Mouse (Mus musculus) hindlimb bud, embryonic 11.5 days (tissue): Measurements from ENCODE around the gene Srcin1.

Experiments
- DNase-seq: peaks from one replicate; pipeline ENCODE4 v3.0.0-alpha.2; 2012; ENCODE audit warnings: low read depth, low spot score; ENCODE audit errors: extremely low spot score

Gene Srcin1

DNA sequence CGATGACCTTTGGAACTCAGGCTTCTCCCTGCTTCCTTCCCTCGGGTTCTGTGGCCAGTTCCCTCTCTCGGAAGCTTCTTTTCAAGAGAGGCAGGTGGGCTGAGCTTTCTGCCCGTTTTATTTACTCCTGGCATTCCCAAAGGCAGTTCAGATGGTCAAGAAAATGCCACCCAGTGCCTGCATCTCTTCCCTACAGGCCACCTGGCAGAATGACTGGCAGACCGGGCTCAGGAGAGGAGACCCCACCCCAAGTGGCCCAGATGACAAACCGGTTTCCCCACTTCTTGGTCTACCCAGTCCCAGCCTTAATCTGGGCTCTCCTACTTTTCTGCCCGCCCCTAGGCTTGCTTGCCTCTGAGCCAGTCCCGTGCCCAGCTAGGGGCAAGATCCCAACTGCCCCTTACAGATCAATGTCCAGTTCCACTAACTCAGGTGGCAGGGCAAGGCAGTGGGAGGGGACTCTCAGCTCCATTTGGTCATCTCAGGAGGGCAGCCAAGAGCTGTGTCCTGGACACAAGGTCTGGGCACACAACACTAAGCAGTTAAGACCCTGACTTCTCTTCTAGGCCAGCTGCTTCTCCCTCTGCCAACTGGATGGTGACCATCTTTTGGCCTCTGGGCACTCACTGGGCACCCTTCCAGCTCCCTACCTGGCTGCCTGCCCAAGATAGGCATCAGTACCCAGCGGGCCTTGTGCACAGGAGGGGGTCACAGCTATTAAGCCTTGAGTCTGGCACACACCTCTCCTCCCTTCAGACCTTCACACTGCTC is at the start of gene Srcin1:
Gene Srcin1 (minus strand): TSS at position 51 of the 771 bp plus-strand sequence.
- DNase-seq: no peak

DNA sequence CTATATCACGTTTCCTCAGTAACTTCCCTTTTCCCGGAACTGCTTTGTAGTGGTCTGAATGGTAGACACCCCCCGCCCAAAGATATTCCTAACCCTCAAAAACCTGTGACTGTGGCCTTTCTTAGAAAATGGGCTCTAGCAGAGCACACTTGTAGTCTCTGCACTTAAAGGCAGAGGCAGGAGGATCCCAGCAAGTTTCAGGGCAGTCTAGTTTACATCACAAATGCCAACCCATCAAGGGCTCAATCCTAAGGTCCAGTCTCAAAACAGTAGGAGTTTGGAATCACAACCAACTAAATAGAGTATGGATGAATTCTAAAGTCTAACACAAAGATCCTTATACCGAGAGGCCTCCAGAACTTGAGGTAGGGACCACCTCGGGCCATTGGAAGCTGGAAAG is 49.6 kb upstream of the Srcin1 start:
- DNase-seq: no peak

DNA sequence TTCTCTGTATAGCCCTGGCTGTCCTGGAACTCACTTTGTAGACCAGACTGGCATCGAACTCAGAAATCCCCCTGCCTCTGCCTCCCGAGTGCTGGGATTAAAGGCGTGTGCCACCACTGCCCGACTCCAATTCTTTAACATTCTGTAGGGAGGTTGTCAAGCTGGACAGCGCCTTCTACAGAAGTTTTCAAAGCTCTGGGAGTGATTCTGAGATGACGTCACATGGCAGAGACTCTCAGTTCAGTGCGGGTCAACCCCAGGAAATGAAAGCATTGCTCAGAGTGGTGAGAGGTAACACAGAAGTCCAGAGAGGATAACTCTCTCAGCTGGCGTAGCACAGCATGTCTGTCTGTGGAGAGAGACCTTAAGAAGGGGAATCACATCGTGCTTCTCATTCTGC is 47.2 kb upstream of the Srcin1 start:
- no peak for DNase-seq

DNA sequence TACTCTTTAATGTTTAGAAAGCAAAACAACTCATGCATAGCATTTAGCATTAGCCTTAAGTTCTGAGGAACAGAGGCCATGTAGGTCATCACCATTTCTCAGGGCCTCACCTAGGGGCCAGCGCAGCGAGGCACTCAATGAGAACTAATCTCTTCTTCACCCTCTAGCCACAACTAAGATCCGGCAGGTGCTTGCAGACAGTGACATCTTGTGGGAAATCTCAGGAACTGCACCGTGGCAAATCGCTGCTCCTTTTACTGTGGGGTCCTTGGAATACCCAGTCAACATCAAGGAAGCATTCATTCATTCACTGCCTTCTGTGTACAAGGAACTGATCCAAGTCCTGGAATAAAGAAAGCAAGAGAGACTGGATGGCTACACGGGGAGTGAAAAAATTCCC is 46.5 kb upstream of the Srcin1 start:
- peak; percentile 76 for DNase-seq

DNA sequence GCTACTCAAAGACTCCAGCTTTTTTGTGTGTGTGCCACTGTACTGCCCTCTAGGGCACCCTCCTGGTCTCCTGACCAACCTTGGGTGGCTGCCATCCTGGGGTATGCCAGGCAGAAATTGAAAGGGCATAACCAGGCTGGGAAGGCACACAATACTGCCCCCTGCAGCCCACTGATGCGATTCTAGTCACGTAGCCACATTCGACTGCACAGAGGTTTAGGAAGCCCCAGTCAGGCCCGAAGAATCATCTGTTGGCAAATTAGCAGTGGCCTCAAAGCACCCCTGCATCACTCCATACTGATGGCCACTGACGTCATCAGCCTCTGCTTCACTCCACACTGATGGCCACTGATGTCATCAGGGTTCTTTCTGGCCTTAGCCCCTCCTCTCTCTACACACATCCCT is 43.4 kb upstream of the Srcin1 start:
- DNase-seq: no peak

DNA sequence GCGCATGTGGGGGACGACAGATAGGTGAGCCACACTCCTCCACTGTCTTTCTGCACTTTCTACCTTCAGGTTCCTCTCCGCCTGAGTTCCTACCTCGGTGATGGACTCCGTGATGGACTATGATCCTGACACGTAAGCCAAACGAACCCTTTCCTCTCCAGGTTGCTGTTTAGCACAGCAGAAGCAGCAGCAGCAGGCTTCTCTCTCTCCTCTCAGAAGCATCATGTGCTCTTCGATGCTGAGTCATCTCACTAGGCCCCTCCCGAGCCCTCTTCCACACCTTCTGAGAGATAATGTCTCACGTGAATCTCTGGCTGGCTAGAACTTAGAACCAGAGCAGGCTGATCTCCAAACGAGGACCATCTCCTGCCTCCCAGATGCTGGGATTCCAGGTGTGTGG is 42.4 kb upstream of the Srcin1 start:
- DNase-seq: no peak

DNA sequence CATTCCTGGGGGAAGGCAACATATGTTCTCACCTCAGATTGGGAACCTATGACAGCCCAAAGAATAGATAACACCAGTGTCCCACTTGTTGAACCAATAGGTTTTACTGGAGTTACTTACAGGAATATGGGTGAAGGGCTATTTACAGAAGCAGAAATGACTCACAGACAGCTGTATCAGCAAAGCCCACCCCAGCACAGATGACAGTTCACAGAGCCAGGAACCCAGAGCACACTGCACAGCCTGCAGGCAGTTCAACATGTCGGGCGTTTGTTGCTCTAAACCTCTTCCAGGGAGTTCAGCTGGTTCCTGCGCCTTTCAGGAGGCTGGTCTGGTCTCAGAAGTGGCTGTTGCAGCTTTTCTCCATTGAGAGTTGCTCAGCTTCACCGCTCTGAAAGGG is 39.3 kb upstream of the Srcin1 start:
- DNase-seq: no peak

DNA sequence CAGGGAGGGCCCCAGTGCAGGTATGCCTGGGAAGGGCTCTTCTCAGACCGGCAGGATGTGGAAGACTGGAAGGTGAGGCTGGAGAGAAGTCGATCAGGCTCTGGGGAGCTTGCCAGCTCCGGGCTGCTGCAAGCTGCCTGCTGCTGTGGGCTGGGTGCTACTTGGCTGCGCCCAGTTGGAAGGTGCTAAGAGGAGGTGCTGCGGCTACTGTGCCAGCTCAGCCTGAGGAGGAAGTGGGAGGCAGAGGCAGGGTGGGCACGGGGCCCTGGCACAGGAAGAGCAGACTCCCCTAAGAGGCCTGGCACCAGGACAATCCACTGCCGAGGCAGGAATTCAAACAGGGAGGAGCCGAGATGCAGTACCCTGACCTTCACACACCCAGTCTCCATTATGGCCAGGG is 35.1 kb upstream of the Srcin1 start:
- DNase-seq: no peak

DNA sequence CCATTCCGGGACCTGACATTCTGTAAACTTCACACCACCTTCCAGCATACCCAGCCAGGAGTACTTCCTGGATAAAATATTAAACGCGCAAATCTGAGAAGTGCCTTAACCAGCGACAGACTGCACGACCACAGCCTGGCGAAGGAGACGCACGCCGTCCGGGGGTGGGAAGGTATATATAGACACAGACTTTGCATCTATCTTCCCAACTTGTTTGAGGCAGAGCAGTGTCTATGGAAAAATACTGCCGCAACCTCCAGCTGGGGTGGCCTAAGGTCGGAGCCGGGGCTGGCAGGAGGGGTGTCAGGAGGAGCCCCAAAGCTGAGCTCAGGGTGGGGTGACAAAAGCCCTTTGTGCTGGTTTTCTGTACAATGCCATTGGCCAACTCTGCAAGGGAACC is 33.8 kb upstream of the Srcin1 start:
- DNase-seq: no peak

DNA sequence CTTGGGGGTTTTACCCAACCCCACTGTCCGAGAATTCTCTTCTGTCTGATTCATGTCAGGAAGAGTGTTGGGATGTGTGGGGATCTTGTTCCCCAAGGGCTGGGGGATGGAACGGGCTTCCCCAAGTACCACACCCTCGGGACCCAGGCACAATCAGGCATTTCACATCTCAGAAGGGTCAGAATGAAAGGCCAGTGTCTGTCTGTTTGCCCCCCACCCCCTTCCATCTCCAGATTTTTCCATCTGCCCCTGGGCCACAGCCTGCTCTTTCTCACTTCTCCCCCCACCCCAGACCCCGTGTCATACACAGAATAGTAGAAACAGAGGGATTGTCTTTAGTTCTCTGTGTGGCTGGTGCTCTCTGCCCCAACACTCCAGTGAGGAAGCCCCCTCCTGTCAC is 32.9 kb upstream of the Srcin1 start:
- DNase-seq: no peak

DNA sequence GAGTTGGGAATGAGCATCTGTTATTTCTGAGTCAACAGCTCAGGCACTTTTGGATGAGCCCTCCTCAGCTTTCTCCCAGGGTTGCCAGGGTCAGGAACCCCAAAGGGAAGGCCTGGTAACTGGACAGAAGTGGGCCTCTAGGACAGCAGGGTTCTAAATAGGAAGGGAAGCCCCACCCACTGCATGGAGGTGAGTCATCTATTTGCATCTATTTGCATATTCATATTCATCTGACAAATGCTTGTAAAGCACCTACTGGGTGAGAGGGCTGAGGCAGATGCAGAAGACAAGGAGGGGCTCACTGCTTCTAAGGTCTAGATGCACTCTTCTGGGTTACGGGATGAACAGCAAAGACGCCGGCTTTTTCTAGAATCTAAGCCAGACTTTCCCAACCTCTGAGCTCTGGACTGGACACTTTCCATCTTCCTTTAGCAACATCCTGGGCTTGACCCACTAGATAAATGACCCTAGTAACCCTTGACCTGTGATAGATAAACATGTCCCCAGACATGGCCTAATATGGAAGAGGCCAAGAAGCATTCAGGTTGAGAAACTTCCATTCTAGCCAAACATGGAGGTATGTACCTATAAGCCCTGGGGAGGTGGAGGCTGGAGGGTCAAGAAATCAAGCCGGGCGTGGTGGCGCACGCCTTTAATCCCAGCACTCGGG is 31.2 kb upstream of the Srcin1 start:
- no peak for DNase-seq

DNA sequence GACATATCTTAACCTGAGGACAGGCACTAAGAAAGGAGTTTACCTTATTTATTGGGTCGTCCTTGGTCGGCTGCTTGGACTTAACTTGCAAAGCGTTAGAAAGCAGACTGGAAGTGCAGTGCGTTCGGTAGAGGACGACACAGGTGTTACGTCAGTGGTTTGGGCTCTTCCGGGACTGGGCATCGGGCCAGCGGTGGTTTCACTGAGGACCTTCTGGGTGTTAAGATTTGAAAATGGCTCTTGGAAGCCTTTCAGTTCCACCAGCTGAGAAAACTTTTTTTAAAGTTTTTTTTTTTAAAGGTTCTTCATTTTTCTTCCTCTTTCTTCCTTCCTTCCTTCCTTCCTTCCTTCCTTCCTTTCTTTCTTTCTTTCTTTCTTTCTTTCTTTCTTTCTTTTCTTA is 27.9 kb upstream of the Srcin1 start:
- no peak for DNase-seq

DNA sequence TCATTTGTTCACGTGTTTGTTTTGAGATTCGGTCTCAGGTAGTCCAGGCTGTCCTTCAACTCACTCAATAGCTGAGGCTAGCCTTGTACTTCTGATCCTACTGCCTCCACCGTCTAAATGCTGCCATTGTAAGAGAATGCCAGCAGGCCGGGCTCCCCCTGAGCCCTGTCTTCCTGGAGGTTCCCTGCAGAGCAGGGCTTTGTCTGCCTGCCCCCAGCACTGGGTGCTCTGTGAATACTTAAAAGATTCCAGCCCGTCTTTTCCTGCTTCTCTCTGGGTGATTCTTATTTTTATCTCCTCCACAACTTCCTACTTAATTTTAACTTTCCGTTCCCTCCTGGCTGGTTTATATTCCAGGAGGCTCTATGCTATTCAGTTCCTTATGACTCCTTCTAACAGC is 26.2 kb upstream of the Srcin1 start:
- DNase-seq: no peak

DNA sequence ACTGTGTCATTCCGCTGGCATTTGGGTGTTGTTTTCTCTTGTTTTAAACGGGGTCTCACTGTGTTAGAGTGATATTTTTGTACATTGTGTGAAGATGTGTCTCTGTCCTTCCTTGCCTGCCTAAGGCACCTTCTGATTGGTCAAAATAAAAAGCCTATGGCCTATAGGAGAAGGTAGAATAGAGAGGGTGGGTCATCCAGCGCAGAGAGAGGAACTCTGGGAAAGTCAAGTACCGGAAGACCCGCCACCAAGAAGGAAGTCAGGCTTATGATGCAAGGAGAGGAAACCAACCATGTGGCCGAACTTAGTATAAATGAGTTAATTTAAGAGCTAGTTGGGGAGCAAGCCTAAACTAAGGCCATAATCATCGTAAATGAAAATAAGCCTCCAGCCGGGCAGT is 23.1 kb upstream of the Srcin1 start:
- no peak for DNase-seq

DNA sequence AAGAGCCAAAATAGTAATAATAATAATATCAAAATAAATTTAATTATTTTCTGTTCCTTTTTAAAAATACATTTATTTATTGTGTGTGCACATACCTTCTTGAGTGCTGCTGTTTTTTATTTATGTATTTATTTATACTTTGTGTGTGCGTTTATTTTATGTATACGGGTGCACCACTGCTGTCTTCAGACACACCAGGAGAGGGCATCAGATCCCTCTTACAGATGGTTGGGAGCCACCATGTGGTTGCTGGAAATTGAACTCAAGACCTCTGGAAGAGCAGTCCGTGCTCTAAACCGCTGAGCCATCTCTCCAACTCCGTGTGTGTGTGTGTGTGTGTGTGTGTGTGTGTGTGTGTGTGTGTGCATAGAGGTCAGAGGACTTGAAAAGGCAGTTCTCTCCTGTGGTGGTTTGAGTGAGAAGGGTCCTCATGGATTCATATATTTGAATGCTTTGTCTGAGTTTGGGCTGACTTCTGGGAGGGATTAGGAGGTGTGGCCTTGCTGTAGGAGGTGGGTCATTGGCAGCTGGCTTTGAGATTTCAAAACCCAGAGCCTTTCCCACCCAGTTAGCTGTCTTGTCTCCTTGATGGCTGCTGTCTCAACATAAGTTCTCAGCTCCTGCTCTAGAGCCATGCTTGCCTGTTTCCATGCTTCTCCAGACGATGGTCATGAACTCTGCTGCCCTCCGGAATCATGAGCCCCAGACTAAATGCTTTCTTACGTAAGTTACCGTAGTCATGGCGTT is 22.1 kb upstream of the Srcin1 start:
- DNase-seq: no peak

DNA sequence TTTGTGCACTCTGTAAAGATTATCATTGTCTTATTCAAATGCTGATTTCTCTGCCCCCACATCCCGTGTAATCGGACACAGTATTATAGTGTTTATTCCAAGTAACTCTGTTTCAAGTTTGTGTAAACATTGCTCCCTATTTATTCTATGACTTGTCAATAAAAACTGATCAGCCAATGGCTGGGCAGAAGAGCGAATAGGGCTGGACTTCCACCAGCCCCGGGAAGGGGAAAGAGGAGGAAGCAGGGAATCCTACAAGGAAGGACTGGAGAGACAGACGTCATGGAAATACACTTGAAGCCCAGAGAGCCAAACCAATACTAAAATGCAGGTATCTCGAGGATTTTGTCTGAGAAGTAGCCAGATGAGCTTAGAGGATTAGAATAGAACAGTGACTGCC is 18.1 kb upstream of the Srcin1 start:
- DNase-seq: no peak

DNA sequence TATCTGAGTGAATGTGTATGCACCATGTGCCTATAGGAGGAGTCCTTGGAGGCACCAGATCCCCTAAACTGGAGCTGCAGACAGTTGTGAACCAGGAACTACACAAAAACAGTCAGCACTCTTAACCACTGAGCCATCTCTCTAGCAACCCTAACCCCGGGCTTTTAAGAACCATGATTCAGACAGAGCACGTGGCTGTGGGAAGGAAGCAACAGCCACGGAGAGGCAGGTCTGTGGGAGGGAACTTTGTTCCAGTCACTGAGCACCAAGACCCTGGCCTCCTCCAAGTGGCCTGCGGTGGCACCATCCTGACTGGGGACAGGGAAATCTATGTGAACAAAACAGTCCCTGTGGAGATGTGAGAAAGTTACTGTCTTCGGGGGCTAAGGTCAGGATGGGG is 15.9 kb upstream of the Srcin1 start:
- no peak for DNase-seq

DNA sequence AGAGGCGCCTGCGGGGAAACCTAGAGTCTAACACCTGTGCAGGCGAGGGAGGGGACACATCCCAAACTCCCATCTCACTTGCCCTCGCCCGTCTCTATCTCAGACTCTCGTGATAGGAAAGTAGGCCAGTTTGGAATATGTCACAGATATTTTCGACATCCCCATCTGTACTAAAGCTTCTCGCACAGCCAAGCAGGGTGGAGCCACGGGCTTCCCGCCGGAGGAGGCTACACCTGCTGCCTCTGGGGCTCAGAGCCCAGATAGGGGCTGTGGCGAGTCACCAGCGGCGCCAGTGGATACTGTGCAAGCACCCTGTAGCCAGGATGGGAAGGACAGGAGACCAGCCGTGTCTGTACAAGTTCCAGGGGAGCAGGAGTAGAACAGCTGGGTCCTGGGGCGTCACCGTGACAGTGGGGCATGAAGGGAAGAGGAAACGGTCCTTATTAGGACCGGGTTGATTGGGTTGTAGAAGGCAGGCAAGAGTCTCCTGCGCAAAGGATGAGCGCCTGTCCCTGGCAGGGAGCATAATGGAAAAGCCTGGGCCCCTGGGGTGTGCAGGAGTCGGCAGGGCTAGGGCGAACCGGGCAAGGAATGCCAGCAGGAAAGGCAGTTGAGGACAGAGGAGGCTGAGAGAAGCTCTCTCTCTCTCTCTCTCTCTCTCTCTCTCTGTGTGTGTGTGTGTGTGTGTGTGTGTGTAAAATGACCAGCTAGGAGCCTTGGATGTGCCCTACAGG is 14.4 kb upstream of the Srcin1 start:
- no peak for DNase-seq

DNA sequence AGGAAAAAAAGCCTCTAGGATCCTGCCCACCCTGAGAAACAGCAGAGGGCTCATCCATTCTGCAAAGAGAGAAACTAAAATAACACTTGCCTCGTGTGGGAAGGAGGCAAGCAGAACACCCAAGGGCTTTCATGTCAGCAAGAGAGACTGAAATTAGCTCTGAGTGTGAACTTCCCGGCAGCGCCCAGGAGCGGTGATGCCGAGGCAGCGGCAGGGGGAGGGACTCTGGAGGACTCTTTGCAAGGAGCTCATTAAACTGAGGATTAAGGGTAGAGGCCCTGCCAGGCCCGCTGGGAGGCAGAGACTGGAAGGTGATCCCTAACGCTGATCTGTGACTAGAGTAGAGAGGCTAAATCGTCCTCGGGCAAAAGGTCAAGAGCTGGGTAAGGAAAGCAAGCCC is 13.2 kb upstream of the Srcin1 start:
- DNase-seq: no peak

DNA sequence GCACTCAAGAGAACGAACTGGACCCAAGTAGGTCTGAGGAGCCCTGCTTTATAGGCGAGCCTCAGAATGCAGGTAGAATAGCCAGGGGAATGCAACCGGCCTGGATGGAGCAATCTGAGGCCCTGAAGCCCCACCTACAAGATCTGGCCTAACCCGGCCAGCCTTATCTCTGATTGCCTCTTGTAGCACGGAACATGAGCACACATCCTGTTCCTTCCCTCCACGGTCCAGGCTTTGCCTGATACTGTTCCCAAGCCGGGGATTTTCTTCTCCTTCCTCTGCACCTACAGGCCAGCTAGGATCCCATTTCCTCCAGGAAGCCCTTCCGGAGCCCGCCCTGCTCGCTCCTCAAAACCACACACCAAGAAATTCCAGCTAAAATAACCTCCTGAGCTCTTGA is 9.9 kb upstream of the Srcin1 start:
- no peak for DNase-seq

DNA sequence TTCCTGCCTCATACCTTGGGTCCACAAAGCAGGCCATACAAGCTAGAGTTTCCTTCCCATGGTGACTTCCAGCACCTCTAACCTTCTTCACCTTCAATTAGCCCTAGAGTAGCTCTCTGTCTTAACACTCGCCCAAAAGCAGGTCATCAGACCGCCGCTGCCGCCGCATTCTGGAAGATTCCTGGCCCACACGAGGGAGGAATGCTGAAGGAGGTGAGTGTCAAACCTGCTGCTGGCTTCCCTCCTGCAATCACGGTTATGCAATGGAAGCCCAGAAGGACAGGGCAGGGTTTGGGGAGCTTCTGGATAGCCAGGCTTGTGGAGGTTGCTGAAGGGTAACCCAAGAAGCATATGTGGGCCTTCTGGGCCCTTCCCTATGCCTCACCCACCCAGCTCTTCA is 8.5 kb upstream of the Srcin1 start:
- DNase-seq: no peak
